Mouse (Mus musculus) stomach, postnatal 0 days (tissue): ENCODE measurements around the gene Tmem183a. TPM values are rescaled to one million over a fixed set of nuclear protein-coding genes. Genes with fewer than 3 reads are reported as not detected.

Experiments
- ATAC-seq: fragments of 200-750 bp; cut with Nextera tagmentation; 2 replicates; pipeline ENCODE4 v1.8.0; 2017; ENCODE audit not compliant: low FRiP score, low TSS enrichment
- DNase-seq: peaks from one replicate; pipeline ENCODE4 v3.0.0-alpha.2; 2016; ENCODE audit warnings: low spot score
- H3K27ac ChIP-seq: fragments of 300-500 bp; sonication (generic); replicated peaks from 2 replicates; pipeline ENCODE4 v1.5.1; 2014; ENCODE audit warnings: mild to moderate bottlenecking, control low read depth
- H3K27me3 ChIP-seq: fragments of 300-500 bp; sonication (generic); 2 replicates; pipeline ENCODE4 v1.6.1; 2014; ENCODE audit warnings: low read length; ENCODE audit not compliant: control insufficient read depth, insufficient read depth
- H3K36me3 ChIP-seq: fragments of 300-500 bp; sonication (generic); 2 replicates; pipeline ENCODE4 v1.6.1; 2014; ENCODE audit warnings: low read length, mixed read lengths; ENCODE audit not compliant: control insufficient read depth, insufficient read depth
- H3K4me1 ChIP-seq: fragments of 300-500 bp; sonication (generic); replicated peaks from 2 replicates; pipeline ENCODE4 v1.6.1; 2014; ENCODE audit warnings: antibody characterized with exemption; ENCODE audit not compliant: control insufficient read depth, insufficient read depth
- H3K4me2 ChIP-seq: fragments of 300-500 bp; sonication (generic); replicated peaks from 2 replicates; pipeline ENCODE4 v1.6.1; 2014; ENCODE audit warnings: low read depth, mild to moderate bottlenecking, control low read depth, moderate library complexity
- H3K4me3 ChIP-seq: fragments of 300-500 bp; sonication (generic); 2 replicates; pipeline ENCODE4 v1.5.1; 2014; ENCODE audit warnings: low read depth, low read length, control low read depth
- H3K9ac ChIP-seq: fragments of 300-500 bp; sonication (generic); 2 replicates; pipeline ENCODE4 v1.6.1; 2014; ENCODE audit warnings: mild to moderate bottlenecking, low read length, control low read depth, mixed read lengths
- H3K9me3 ChIP-seq: fragments of 300-500 bp; sonication (generic); 2 replicates; pipeline ENCODE4 v1.6.1; 2016; ENCODE audit warnings: low read length; ENCODE audit not compliant: control insufficient read depth
- CTCF ChIP-seq: IDR thresholded peaks from 2 replicates; pipeline ENCODE4 v1.5.1; 2016; ENCODE audit warnings: antibody characterized with exemption, low read depth, mild to moderate bottlenecking, moderate library complexity
- EP300 ChIP-seq: optimal IDR thresholded peaks from 2 replicates; pipeline ENCODE3; 2016; ENCODE audit warnings: antibody characterized with exemption
- WGBS: fragments of 180-500 bp; shearing (Covaris S2); extraction: QIAGEN DNeasy Blood & Tissue Kit; methylation state at CpG from one replicate; pipeline ENCODE4 v1.1.7; 2014; 5-methylcytosine and 5-hydroxymethylcytosine counted together
- polyA plus RNA-seq: library from polyadenylated mRNA; unstranded; fragments of >200 nt; fragmentation: Nextera tagmentation; extraction: Ambion mirVana; gene quantifications from 2 replicates; pipeline ENCODE4 v1.2.1, GENCODE M21; 2015

Gene Tmem183a
- polyA plus RNA-seq, 1 experiment from 2014 or later: 64.9 TPM

GRCm38 (mm10) chr1:134318261-134318660, 43.5 kb downstream of the Tmem183a start:
- H3K4me2 ChIP-seq: no peak overlapping the region
- DNase-seq (no peak), ATAC-seq (no peak)
- H3K36me3 ChIP-seq: no peaks in the 10 kb centered on the region
- no peak overlapping the region for H3K27ac ChIP-seq
- no peaks in the 10 kb centered on the region for H3K9me3 ChIP-seq
- WGBS: 85% methylated on average over 5 of the region's 5 CpGs
- H3K27me3 ChIP-seq: no peaks in the 10 kb centered on the region
- TF ChIP-seq CTCF: no peak
- no peak for TF ChIP-seq EP300
- H3K9ac ChIP-seq: no peak overlapping the region
- H3K4me1 ChIP-seq: no peaks in the 10 kb centered on the region
- H3K4me3 ChIP-seq: no peak overlapping the region

- no peaks in the 10 kb centered on the region for H3K27me3 ChIP-seq
- peak; percentile 58 for DNase-seq
- no peaks in the 10 kb centered on the region for H3K36me3 ChIP-seq
- no peak overlapping the region for H3K9ac ChIP-seq
- H3K9me3 ChIP-seq: no peaks in the 10 kb centered on the region
- TF ChIP-seq CTCF: no peak
- no peak for TF ChIP-seq EP300
- no peak overlapping the region for H3K27ac ChIP-seq
- WGBS: 87% methylated on average over 9 of the region's 9 CpGs
- H3K4me3 ChIP-seq: no peak overlapping the region
- no peaks in the 10 kb centered on the region for H3K4me1 ChIP-seq
- no peak overlapping the region for H3K4me2 ChIP-seq
- ATAC-seq: peak; percentile 66
These were observed 45.4 kb downstream of the Tmem183a start for GRCm38 (mm10) chr1:134316361-134316760.

GRCm38 (mm10) chr1:134315181-134315580, 46.6 kb downstream of the Tmem183a start:
- no peaks in the 10 kb centered on the region for H3K4me1 ChIP-seq
- no peaks in the 10 kb centered on the region for H3K9me3 ChIP-seq
- TF ChIP-seq EP300: no peak
- TF ChIP-seq CTCF: peak; percentile 15; the same call in 1 of the 2 replicates
- H3K36me3 ChIP-seq: no peaks in the 10 kb centered on the region
- 87% methylated on average over 5 of the region's 5 CpGs for WGBS
- H3K4me2 ChIP-seq: no peak overlapping the region
- H3K4me3 ChIP-seq: no peak overlapping the region
- H3K27me3 ChIP-seq: no peaks in the 10 kb centered on the region
- no peak overlapping the region for H3K27ac ChIP-seq
- DNase-seq (no peak), ATAC-seq (no peak)
- no peak overlapping the region for H3K9ac ChIP-seq

DNA sequence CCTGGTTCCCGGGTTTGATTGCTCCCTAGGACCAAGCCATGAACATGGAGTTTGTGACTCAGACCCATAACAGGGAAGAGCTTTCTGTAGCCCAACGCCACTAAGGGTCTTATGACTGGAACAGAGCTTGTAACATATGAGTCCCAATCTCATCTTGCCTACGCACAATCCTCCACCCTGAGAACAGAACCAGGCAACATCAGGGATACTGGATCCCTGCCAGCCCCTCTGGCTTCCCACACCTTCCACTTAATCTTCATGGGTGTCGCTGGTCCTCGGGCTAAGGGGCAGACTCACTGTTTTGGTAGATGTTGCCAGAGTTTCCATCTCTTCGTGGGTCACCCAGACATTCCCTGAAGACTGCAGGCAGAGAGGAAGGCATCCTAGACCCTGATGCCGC, 50.0 kb downstream of the Tmem183a start:
- Histone ChIP-seq H3K9ac (no peak overlapping the region), H3K4me2 (no peak overlapping the region), H3K9me3 (no peaks in the 10 kb centered on the region), H3K4me1 (no peaks in the 10 kb centered on the region), H3K4me3 (no peak overlapping the region), H3K36me3 (no peaks in the 10 kb centered on the region), H3K27ac (no peak overlapping the region), H3K27me3 (no peaks in the 10 kb centered on the region)
- TF ChIP-seq EP300: no peak
- no peak for TF ChIP-seq CTCF
- DNase-seq (no peak), ATAC-seq (no peak)
- WGBS: 78% methylated on average over 7 of the region's 7 CpGs

- WGBS: 91% methylated on average over 3 of the region's 3 CpGs
- H3K4me2 ChIP-seq: no peak overlapping the region
- ATAC-seq: no peak
These were observed 51.0 kb downstream of the Tmem183a start for GRCm38 (mm10) chr1:134310729-134311128.

DNA sequence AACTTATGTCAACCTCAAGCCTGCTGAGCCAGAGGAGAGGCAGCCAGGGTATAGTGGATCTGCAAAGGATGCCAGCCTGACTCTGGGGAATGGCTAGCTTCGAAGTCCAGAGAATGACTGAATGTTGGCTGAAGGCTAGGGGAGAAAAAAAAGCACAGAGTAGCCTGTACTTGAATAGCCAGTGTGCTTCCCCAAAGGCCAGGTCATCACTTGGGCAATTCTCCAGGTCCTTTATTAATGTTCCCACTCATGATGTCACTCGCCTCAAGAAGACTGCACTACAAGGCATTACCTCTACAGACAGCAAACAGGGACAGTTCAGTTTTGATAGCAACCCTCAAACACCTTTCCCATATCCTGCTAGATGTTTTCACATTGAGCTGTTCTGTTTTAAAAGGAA, 51.5 kb downstream of the Tmem183a start:
- Histone ChIP-seq H3K36me3 (no peaks in the 10 kb centered on the region), H3K9ac (no peak overlapping the region), H3K4me3 (no peak overlapping the region), H3K27ac (no peak overlapping the region), H3K9me3 (no peaks in the 10 kb centered on the region), H3K27me3 (no peaks in the 10 kb centered on the region), H3K4me2 (no peak overlapping the region), H3K4me1 (no peaks in the 10 kb centered on the region)
- ATAC-seq: no peak
- DNase-seq: no peak
- WGBS: 81% methylated on average over 2 of the region's 2 CpGs
- TF ChIP-seq EP300: no peak

More at GRCm38 (mm10) chr1:134310729-134311128, 51.0 kb downstream of the Tmem183a start:
- no peaks in the 10 kb centered on the region for H3K4me1 ChIP-seq
- H3K36me3 ChIP-seq: no peaks in the 10 kb centered on the region
- no peak overlapping the region for H3K9ac ChIP-seq
- TF ChIP-seq CTCF (no peak), EP300 (no peak)
- H3K27me3 ChIP-seq: no peaks in the 10 kb centered on the region
- no peak overlapping the region for H3K4me3 ChIP-seq
- no peak for DNase-seq
- no peaks in the 10 kb centered on the region for H3K9me3 ChIP-seq
- no peak overlapping the region for H3K27ac ChIP-seq
